Mouse (Mus musculus) large intestine, adult 2 months (tissue): ENCODE measurements around the gene Cnot1. TPM values are rescaled to one million over a fixed set of nuclear protein-coding genes. Genes with fewer than 3 reads are reported as not detected.
"Not testable (repeated sequence)": the region's sequence is repeated elsewhere in the genome, so short reads cannot be mapped to it uniquely, and the experiment has no call there.

ENCODE experiments used
- DNase-seq: peaks from one replicate; pipeline ENCODE4 v3.0.0-alpha.2; 2012; ENCODE audit warnings: low read depth, low spot score
- WGBS: fragments of 180-500 bp; shearing (Covaris S2); methylation state at CpG from one replicate; pipeline ENCODE4 v1.1.7; 2018; 5-methylcytosine and 5-hydroxymethylcytosine counted together
- polyA plus RNA-seq: library from polyadenylated mRNA; depleted of rRNA; stranded (reverse); fragments of >200 nt; gene quantifications from 2 replicates; pipeline ENCODE4 v1.2.3, GENCODE M21; 2012

The Cnot1 gene
- polyA plus RNA-seq, 1 experiment = 74.6 TPM

DNA sequence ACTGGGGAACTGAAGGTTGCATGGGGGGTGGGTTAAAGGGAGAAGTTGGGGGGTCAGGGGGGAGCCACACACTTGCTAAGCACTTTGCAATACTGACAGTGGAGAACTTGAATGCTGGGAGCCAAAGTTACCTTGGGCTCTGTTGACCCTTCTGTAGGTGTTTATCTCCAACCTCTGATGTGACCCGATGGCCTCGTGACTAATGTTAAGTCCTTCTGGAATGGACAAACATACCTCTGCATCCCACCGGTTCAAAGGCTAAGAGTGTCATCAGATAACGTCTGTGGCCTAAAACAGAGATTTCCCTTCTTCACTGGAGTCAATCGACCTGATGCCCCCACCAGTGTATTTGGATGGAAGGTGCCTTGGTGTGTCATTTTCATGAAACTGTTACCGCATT, 14.0 kb upstream of the Cnot1 start:
- 74% methylated on average over 6 of the region's 6 CpGs for WGBS
- DNase-seq = no peak

DNA sequence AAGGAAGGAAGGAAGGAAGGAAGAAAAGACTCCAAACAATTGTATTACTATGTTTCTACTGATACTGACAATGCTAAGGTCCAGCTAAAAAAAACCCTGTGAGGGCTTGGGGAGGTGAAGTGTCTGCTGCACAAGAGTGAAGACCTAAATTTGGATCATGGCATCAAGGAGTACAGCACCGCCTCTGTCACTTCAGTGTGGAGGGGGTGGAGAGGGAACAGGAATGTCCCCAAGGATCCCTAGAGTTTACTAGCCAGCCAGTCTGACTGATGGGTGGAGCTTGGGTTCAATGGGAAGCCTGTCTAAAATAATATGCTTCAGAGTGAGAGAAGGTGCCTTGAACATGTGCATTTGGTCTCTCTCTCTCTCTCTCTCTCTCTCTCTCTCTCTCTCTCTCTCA, 10.9 kb upstream of the Cnot1 start:
- DNase-seq = no peak
- WGBS = 50% methylated on average over 1 of the region's 1 CpGs

DNA sequence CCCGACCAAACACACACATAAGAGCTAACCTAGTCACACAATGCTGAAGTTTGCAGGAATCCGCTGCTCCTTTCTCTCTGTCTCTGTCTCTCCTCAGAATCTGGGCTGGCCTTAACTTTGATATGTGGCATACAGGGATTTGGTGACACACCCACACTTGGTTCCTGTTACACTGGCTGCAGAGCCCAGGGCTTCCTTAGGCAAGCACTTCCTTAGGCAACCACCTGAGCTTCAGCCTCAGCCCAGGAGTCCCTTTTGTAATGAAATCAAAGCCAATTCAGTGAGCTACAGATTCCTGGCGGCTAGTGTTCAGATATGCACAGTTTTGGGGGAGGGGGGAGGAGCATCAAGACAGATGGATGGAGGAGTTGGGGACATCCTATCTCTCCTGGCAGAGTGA, 10.3 kb upstream of the Cnot1 start:
- no peak for DNase-seq
- 63% methylated on average over 3 of the region's 3 CpGs for WGBS

DNA sequence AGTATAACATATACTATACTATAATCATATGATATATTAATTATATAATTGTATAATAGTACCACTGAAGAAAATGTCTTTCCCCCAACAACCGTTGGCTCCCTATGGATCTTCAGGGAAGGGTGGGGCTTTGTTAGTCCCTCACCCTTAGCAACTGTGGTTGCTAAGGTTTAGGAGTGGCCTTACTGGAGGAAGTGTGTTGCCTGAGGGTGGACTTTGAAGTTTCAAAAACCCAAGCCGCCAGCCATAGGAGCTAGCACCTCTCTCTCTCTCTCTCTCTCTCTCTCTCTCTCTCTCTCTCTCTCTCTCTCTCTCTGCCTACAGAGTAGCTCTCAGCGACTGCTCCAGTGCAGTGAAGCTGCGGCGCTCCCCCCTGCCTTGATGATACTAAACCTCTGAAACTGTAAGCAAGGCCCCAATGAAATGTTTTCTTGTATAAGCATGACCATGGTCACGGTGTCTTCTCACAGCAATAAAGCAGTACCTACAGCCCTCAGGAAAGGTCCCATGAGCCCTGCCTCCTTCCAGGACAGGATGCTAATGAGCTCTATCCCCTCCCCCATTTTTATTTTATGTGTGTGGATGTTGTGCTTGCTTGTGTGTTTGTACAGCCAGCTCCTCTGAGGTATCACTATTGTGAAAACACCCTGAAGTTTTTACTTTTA, 8.9 kb upstream of the Cnot1 start:
- no peak for DNase-seq
- 25% methylated on average over 6 of the region's 6 CpGs for WGBS

DNA sequence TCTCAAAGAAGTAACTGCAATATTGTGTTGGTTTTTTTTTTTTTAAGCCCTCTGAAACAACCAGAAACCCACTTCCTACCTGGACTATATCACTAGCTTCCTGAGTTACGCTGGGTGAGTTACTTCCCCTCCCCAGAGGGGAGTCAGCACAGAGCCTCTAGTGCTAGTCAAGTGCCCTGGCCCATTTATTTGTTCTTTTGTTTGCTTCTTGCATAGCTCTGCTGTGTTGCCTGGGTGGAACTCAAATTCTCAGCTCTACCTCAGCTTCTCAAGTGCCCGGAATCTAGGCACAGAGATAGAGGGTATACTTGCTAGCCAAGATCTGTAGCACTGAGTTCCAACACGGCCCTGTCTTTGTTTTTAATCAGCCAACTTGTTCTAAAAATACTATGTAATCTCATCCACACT, 2.9 kb upstream of the Cnot1 start:
- 53% methylated on average over 3 of the region's 3 CpGs for WGBS
- DNase-seq = no peak

DNA sequence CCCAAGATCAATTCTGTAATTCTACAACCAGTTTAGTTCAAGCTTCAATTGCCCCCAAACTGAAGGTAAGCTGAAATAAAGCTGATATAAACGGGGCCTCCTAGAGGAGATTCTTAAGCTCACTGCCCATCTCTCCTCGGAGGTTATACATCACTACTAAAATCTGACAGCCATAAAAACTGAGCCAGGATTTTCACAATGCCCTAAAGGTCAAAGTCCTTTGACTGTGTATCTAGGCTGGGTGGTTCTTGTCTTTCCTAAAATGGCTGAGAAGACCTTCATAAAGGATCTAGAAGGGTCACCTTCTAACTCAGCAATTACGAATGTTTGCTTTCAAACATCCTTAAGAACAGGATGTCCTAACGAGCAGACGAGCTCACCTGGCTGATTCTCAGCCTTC, 1.9 kb upstream of the Cnot1 start:
- WGBS = 36% methylated on average over 5 of the region's 5 CpGs
- DNase-seq = no peak

DNA sequence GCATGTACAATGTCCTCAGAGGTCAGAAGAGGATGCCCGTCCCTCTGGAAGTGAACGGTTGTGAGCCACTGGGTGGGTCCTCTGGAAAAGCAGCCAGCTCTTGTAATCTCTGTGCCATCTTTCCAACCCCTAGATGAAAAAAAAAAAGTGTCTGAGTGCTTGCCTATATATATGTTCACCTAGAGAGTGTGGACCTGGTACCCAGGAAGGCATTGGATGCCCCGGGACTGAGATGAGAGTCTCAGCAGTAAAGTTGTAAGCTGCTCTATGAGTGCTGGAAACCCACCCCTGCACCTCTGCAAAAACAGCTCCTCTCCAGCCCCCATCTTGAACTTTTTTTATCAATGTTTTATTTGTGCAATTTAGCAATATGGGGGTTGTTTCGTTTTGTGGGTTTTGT, 1.4 kb upstream of the Cnot1 start:
- 50% methylated on average over 4 of the region's 4 CpGs for WGBS
- DNase-seq = no peak

DNA sequence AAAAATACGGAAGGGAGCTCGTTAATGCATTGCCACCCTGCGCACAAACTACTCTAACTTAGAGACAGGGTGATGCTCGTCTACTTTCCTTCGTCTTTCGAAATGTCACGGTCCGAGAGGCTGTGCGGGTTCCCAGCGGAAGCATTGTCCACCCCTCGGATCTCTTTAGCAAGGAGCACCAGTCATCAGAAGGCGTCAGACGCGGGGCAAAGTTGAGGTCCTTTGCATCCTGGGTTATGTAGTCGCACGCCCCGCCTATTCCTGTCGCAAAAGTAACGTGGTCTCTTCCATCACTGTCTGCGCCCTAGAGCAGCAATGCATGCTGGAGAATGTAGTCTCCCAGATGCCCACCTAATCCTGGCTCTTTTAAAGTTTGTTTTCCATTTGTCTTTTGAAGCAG, 597 bp upstream of the Cnot1 start:
- under 1% methylated on average over 20 of the region's 20 CpGs for WGBS
- peak; percentile 82 for DNase-seq

DNA sequence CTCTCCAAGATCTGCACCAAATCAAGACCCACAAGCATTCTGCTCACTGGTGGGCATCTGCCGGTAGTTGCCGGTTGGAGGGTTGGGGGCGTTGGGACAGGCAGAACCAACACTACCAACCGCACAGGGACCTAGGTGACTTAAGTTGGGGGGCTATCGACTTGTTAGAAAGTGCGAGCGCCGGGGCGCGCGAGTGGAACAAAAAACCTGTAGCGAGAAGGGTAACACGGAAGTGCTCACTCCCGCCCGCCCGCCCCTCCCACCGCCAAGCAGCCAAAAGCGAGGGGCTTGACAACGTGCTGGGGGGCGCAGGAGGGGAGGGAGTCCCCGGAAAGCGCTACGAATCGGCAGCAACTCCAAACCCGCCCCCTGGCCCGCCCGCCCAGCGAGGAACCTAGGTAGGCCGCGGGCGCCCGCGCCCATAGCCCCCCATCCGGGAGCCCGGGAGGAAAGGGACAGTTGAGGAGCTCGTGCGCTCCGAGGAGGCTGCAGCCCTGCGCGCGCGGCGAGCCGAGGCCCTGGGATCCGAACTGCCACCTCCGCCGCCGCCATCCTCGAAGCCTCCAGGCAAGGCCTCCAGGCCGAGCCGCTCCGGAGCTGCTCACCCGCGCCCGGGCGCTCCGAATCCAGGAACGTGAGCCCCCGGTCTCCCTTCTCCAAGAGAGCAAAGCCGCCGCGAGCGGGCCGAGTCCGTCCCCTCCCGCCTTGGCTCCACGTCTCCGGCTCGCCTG, 638 bp downstream of the Cnot1 start:
- under 1% methylated on average over 69 of the region's 69 CpGs for WGBS
- DNase-seq = no peak

DNA sequence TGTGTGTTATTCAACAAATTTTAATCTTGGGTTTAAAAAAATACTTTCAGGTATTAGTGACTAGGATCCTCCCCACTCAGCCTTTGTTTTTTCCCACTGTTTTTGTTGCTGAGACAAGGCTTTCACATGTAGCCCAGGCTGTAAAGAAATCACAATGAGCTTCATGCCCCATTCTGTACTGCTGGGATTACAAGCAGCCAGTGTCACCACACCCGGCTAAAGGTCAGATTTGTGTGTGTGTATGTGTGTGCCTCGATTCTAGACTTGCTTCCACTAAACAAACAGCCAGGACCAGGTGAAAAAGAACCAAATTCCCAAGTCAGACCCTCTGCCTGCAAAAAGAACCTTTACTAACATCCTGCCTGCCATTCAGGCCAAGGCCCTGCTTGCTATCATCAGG, 1.8 kb downstream of the Cnot1 start:
- DNase-seq = peak; percentile 53
- 27% methylated on average over 2 of the region's 2 CpGs for WGBS

DNA sequence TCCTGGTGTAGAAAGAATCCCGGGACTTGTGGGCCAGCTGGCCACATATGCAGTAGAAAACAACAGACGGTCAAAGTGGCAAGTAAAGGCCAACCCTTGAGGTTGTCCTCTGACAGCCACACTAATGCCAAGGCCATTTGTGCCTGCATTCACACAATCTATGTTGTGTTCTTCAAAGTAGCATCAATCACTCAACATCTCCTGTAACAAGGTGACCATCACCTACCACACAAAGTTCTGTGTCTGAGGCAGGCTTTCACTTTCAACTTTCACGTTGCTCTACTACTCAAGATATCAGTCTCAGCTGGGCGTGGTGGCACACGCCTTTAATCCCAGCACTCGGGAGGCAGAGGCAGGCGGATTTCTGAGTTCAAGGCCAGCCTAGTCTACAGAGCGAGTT, 5.0 kb downstream of the Cnot1 start:
- WGBS = 58% methylated on average over 8 of the region's 8 CpGs
- DNase-seq = no peak

DNA sequence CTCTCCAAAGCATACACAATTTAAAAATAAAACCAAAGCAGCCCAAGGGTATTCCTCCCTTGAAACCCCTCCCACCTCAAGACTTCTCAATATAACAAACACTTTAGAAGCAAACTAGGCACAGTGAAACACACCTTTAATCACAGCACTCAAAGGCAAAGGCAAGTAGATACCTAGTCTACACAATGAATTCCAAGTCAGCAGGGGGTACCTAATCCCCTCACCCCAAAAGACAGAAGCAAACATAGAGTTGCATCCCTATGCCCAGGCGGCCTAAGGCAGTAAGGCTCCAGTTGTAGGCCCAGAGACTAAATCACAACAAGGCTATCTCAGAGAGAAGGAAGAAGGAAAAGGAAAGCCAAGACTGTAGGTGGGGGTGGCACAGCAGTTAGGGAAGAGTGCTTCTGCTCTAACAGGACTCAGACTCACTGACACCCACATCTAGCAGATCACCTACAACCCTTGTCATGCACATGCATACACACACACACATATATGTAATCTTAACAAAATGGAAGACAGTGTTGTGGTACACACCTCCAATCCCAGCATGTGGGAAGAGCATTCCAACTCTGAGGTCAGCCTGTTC, 5.7 kb downstream of the Cnot1 start:
- no peak for DNase-seq
- WGBS = 95% methylated on average over 1 of the region's 1 CpGs

DNA sequence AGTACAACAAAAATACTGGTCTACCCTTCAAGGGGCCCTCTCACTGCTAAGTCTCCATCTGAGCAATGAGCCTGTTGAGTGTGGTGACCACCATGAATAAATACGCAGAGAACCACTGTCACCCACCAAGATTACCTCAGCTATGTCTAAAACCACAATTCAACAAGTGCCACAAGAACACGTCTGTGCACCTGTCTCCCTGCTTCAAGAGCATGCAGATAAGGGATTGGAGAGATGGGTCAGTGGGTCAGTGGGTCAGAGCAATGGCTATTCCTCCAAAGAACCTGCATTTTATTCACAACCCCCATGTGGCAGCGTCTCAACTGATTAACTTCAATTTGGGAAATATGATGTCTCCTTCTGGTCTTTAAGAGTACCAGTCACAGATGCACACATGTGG, 6.9 kb downstream of the Cnot1 start:
- WGBS = 73% methylated on average over 3 of the region's 3 CpGs
- DNase-seq = no peak

DNA sequence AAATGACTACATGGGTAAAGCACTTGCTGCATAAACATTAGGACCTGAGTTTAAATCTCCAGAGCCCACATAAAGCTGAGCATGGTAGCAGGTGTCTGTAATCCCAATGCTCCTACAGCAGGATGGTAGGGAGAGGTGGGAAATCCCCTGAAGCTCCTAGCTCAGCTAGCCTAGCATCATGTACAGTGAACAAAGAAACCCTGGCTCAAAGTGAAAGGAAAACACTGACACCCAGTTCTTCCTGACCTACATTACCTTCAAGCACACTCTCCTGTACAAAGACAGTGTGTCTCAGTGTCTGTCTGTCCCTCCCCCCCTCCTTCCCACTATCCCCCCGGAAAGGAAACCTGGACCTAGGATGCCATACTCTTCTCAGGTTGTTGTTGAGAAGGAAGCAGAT, 7.4 kb downstream of the Cnot1 start:
- WGBS = 67% methylated on average over 1 of the region's 1 CpGs
- no peak for DNase-seq

DNA sequence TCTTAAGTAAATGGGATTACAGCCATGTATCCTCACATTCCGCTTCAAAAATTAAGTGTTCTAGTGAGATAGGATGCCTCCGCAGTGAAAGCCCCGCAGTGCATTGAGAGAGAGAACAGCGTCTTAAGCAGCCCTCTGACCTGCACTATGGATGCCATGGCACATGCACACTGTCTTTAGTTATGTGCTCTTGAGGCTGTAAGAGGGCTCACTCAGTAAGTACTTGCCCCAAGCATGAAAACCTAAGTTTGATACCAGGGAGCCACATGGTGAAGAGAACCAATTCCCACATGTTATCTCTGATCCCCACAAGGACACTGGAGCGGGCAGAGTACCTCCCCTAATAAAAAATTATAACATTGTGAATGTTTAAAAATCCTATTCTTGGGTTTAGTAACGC, 8.1 kb downstream of the Cnot1 start:
- 79% methylated on average over 6 of the region's 6 CpGs for WGBS

DNA sequence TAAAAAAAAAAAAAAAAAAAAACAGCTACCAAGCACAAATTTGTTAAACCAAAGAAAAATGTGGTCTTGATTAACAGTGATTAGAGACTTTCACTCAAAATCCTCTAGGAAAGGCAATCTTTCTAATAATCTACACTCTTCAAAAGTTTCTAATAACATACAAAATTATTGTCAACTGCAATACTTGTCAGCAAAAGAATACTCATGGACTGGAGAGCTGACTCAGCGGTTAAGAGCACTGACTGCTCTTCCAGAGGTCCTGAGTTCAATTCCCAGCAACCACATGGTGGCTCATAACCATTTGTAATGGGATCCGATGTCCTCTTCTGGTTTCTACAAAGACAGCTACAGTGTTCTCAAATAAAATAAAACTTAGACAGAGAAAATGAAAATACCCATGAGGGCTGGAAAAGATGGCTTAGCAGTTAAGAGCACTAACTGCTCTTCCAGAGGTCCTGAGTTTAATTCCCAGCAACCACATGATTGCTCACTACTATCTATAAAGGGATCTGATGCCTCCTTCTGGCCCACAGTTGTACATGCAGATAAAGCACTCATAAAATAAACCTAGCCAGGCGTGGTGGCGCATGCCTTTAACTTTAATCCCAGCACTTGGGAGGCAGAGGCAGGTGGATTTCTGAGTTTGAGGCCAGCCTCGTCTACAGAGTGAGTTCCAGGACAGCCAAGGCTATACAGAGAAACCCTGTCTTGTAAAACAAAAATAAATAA, 11.8 kb downstream of the Cnot1 start:
- not testable (repeated sequence) for DNase-seq
- WGBS = 90% methylated on average over 5 of the region's 5 CpGs

More for the DNA sequence above, 8.1 kb downstream of the Cnot1 start:
- no peak for DNase-seq

DNA sequence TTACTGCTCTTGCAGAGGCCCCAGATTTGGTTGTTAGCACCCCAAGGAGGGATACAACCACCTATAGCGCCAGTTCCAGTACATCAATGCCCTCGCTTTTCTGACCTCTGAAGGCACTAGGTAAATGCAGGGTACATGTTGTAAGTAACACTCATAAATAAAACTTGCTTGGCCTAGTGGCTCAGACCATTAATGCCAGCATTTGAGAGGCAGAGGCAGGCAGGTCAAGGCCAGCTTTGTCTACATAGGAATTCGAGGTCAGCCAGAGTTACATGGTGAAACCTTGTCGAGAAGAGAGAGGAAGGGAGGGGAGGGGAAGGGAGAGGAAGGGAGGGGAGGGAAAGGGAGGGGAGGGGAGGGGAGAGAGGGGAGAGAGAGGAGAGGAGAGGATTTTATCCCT, 21.7 kb downstream of the Cnot1 start:
- no peak for DNase-seq
- WGBS = 91% methylated on average over 3 of the region's 4 CpGs

DNA sequence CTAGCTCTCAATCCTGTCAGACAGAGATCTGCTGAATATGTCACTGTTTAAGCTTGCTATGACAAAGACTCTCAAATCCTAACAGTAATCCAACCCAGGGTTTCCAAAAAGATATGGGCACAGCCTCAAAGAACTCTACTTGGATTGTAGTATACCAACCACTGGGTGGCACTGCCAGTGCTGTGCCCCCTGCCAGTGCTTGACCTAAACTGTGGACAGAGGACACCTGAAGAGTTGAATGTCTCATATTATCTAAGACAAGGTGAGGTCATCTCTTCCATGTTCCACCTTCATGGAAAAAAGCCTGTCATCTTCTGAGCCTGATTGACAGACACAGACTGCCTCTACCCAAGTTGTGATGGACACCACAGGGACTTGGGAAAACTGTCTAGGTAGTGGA, 24.6 kb downstream of the Cnot1 start:
- DNase-seq = no peak

DNA sequence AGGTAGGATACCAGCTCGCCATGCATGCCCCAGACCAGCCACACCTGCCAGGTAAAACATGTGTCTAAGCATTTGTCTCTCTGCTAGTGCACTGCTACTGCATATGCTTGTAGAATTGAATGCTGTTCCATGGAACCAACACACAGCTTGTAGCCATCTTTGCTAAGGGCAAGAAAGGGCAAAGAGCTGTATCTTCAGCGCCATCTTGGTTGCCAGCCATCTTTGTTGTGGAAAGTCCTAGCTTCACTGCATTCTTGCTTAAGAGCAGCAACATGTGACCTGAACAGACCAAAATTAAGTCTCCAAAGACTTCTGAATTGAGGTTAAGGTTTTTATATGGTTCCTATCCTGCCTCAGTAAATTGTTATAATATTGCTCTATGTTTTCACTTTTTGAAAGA, 25.5 kb downstream of the Cnot1 start:
- WGBS = 100% methylated on average over 2 of the region's 2 CpGs
- no peak for DNase-seq

DNA sequence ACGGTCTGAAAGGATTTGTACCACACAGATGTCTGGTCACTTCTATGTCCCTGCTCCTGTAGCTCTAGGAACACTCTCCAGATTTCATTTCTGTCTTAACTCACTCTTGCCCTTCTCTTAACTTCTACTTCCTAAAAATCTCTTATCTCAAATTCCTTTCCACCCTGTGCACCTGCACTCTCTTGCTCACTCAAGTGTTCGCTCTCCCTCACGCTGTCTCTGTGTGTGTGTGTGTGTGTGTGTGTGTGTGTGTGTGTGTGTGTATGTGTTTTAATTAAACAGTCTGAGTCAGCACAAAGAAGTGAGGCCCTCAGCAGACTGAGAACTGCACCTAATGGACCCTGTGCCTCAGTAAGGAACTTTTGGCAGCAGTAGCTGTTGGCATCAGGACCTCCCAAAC, 26.2 kb downstream of the Cnot1 start:
- DNase-seq = no peak
- WGBS = 99% methylated on average over 3 of the region's 3 CpGs

DNA sequence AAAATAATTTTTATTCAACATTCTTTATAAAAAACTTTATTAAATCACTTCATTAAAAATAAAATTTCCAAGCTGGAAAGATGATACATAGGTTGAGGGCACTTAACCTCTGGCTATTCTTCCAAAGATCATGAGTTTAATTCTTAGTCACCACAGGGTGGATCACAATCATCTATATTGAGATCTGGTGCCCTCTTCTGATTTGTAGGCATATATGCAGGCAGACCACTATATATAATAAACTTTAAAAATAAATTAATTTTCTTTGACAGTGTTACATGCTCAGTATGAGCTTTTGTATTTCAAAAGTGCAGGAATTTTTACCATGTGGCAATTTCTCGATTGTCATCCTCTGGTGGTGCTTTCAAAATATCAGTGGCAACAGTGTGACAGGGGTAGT, 43.1 kb downstream of the Cnot1 start:
- DNase-seq = no peak
- 73% methylated on average over 1 of the region's 1 CpGs for WGBS
